Mouse (Mus musculus) activated CD4-positive, CD25-positive, alpha-beta regulatory T cell, adult 4 months (primary cell): ENCODE measurements around the gene Ifna13. TPM values are rescaled to one million over a fixed set of nuclear protein-coding genes. Genes with fewer than 3 reads are reported as not detected.

Experiments used
- ATAC-seq: one replicate; pipeline ENCODE4 v1.8.0; 2017
- polyA plus RNA-seq, 2 experiments: library from polyadenylated mRNA; unstranded; fragments of 100-300 nt; shearing (Covaris generic); gene quantifications; one replicate each; pipeline ENCODE4 v1.2.1; 2017

The Ifna13 gene
- not detected for polyA plus RNA-seq

DNA sequence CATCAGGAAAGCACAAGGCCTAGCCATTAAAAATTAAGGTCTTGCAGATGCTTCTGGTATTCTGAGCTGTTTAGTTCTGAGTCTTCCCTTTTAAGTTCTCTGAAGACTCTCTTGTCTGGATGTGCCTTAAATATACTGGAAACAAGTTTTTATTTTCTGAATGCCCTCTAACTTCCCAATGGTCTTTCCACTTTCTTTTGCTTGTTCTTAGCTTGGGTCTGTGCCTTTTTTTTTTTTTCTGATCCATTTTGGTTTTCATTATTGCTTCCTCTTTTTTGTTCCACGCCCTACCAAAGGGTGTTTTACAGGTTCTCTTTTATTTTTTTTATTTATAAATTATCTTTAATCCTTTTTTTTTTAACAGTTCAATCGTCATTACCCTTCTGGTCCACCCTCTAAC, at the start of gene Ifna13:
TSS of gene Ifna13 (minus strand) at position 101 of the 400 bp plus-strand sequence.
- no peak for ATAC-seq

DNA sequence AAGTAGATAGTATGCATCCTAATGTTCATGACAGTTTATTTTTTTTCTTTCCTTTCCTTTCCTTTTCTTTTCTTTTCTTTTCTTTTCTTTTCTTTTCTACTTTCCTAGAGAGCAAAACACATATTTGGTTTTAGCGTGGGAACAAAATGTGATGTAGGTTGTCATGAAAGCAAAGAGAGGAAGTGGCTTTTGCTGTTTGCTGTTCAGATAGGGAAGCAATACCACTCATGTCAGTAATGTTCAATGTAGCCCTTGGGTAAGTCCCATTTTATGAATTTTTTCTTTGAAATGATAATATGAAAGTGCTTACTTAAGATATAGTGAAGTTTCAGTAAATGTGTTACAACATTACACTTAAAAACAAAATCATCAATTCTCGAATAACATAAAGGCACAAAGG, 49.1 kb upstream of the Ifna13 start:
- peak; percentile 70 for ATAC-seq

DNA sequence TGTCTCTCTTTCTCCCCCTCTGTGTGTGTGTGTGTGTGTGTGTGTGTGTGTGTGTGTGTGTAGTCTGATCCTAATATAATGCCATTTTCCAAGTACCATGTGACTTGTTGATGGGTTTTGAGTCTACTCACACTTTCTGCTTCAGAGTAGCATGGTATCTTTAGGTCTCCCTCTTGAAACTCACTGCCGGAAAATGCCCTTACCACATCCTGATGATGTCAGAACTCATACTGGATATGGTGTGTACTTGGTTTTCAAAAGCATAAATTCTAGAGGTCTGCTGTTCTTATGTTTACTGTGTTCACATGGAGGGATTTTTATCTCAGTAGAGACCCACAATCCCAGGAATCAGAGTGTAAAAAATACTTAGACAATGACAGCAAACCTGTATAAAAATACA, 48.3 kb upstream of the Ifna13 start:
- peak; percentile 86 for ATAC-seq

DNA sequence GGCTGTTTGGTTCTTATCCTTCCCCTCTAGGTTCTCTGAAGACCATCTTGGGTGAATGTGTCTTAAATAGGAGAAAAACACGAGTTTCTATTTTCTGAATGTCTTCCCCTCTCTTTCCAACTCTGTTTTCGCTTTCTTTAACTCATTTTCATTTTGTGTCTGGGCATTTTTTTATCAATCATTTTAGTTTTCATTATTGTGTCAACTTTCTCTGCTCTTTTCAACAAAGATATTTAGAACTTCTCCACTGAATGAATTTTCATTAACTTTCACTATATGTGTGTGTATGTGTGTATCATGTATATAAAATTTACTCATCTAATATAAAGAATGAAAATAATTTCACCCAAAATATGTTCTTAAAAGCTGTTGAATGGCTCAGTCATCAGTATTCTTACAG, 47.0 kb upstream of the Ifna13 start, which contains the start of gene Ifnab:
TSS of gene Ifnab (minus strand) at position 101 of the 400 bp plus-strand sequence.
- ATAC-seq: no peak

DNA sequence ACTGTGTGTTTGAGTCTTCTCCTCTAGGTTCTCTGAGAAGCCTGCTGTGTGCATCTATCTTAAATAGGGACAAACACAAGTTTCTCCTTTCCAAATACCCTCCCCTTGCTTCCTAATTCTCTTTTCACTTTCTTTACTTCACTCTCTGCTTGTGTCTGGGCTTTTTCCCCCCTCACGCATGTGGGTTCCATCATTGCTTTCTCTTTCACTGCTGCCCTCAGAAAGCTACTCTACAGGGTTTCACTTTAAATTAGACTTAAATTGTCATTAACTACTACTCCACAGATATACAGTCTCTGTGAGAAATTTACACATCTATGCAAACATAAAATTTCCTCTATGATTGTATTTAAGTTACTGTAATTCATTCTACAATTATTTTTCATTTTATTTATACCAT, 39.6 kb upstream of the Ifna13 start, which contains the start of gene Ifna2:
TSS of gene Ifna2 (minus strand) at position 101 of the 400 bp plus-strand sequence.
- ATAC-seq: no peak

DNA sequence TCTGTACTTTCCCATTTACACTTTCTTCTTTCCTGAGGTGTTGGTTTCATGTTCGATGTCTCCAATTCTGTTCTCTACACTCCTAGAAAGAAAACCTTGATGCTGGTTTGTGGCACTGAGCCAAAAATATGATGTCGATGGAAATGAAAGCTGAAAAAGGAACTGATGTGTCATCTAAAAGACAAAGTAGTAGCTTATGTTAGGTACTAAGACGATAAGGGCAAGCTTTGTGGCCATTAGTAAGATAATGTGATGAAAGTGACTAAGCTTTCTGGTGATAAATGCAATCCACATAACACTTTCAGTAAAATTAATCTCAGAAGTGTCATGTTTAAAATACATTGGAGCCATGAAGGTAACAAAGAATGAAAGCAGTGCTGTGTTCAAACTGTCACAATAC, 37.1 kb upstream of the Ifna13 start:
- ATAC-seq: no peak

DNA sequence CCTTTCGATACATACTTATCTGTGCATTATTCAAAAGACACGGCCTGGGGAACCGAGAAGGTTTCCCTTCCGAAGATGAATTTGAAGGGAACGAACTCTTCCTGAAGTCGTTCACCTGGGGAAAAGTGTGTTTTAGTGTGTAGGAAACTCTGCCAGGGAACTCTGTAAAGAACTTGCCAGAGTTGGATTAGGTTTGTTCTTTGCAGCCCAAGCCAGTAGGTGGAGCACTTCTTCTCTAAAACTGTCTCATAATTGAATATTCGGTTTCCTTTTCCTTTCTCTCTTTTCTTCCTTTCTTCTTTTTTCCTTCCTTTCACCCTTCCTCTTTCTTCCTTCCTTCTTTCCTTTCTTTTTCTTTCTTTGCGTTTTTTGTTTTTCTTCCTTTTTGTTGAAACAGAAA, 36.1 kb upstream of the Ifna13 start:
- ATAC-seq: peak; percentile 57

DNA sequence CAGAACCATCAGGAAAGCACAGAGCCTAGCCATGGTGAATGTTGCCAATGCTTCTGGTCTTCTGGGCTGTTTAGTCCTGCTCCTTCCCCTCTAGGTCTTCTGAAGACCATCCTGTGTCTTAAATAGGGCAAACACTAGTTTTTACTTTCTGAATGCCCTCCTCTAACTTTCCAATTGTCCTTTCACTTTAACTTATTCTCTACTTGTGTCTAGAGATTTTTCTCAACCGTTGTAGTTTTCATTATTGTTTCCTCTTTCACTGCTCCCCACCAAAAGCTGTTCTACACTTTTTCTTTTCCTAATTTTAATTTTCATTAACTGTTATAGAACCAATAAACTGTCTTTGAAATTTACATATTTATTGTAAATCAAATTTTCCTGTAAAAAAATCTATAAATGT, 32.6 kb upstream of the Ifna13 start, which contains the start of gene Ifna16:
TSS of gene Ifna16 (minus strand) at position 101 of the 400 bp plus-strand sequence.
- no peak for ATAC-seq

DNA sequence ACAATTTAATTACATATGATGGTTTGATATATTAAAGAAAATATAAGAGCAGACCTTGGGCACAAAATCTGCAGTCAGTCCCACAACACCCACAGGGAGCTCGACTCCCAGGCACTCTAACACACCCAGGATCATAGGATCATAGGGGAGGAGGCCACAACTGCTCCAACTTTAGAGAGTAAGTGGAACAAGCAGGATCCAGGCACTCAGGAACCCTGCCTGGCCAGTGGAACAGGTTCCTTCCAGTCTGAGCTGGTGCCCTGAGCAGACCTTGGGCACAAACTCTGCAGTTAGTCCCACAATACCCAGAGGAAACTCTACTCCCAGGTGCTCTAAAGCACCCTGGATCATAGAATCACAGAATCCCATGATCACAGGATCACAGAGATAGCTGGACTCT, 11.2 kb upstream of the Ifna13 start:
- no peak for ATAC-seq

DNA sequence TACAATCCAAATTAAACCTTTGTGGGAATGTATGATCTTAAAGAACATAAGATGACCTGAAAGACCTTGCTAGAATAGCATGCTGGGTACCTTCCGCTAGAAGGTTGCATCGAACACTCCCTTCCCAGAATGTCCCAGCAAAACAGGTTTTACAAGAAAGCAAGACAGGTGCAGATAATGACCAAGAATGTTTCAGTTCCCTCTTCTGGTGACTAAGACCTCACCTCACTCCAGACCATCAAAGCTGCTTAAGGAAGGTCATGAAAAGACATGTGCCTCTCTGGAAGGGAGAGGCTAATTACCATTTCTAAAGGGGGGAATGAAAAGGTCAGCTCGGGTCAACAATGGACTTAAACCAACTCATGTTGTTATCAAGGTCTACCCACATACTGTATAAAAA, 9.4 kb upstream of the Ifna13 start:
- ATAC-seq: no peak

DNA sequence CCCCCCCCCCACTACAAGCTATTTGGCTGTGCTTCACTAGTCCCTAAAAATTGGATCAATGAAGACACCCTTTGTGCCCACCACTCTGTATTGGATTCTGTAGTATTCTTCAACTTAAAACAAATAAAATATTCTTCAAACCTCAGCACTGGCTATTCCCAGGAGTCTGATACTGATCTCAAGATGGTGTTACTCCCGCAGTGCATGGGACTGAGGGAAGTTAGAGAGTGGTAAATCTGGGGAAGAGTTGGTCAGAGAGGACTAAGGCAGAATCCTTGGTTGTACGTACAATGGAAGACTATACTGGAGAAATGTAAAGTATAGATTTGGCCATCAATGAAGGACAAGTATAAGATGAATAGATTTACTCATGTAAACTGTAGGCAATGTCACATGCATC, 1.7 kb downstream of the Ifna13 start:
- ATAC-seq: no peak

DNA sequence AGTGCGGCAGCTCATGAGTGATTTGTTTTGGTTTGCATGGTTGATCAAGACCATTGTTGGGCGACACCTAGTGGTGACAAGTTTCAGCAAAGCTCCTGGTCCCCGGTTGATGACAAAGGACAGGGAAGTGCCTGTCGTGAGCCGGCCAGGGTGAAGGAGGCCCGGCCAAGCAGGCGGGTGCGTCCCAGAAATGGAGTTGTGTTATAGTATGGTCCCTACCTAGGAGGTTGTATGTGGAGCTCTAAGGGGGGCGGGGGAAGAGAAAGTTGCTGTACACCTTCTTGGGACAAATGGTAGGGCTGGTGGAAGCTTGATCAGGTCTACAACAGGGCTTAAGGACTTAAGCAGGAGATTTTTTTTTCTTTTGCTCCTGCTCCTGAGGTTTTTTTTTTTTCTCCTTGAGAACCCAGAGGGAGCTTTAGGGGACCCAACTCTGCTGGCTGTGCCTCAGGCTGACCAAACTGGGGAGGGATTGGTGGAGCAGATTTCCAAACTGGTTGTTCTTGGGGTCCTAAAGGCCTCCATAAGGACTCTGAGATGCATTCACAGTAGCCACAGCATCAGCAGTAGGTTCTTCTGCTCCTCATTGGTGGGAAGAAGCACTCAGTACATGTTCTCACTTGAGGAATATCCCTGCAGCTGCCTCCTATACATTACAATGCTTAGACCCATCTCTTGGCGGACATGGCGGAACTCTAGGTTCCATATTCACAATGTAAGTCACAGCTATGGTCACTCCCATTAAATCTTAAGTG, 3.0 kb downstream of the Ifna13 start:
- ATAC-seq: peak; percentile 95

DNA sequence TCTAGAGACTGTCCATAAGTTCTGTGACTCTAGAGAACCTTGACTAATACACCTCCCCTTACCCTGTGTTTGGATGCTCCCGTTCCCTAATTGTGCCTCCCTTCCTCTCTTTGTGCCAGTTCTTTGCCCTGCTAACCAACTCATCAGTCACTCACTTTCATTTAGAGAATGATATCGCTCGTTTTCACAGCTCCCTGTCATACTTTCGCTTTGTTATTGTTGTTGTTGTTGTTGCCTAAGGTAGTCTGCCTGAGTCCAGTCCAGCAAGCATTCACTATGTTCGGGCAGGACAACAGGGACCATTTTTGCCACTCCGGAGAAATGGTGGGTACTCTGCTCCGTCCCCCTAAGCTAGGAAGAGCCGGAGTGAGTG, 3.6 kb downstream of the Ifna13 start:
- ATAC-seq: peak; percentile 47

DNA sequence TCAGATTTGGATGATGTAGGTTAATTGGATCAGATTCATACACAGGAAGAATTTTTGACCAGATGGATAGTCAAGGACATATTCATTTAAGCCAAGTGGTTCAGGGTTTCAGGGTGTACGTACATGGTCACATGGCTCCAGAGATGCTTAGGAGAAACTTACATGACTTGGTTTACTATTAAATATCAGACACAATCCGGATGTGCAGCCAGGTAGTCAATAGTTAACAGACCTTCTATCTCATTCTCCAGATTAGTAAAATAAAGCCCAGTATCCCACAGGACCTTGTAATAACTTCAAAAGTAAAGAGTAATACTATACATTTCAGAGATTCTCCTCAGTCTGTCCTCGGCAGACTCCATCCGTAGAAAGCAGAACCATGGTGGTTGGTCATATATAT, 9.9 kb downstream of the Ifna13 start, which contains the start of gene C87499:
TSS of gene C87499 (minus strand) at position 101 of the 400 bp plus-strand sequence.
- ATAC-seq: no peak

DNA sequence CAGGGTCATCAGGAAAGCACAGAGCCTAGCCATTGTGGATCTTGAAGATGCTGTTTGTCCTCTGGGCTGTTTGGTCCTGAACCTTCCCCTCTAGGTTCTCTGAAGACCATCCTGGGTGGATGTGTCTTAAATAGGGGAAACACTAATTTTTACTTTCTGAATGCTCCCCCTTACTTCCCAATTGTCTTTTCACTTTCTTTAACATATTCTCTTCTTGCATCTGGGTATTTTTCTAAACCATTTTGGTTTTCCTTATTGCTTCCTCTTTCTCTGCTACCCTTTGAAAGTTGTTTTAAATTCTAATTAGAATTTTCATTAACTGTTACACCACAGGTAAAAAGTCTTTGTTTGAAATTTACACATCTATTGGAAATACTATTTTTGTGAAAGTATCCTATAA, 41.0 kb downstream of the Ifna13 start, which contains the start of gene Ifna12:
TSS of gene Ifna12 (minus strand) at position 101 of the 400 bp plus-strand sequence.
- no peak for ATAC-seq

Other genes with a start within 250 kb of the Ifna13 start
- gene Hacd4, start 205.5 kb downstream of the Ifna13 start, polyA plus RNA-seq: under 1 TPM; 0.13 to 0.42 TPM
- gene Ifnb1, start 121.7 kb downstream of the Ifna13 start, polyA plus RNA-seq: not detected
- not detected for gene Ifna15, start 86.2 kb downstream of the Ifna13 start, polyA plus RNA-seq
- not detected for gene Ifna14, start 72.7 kb downstream of the Ifna13 start, polyA plus RNA-seq
- not detected for gene Ifna9, start 52.1 kb downstream of the Ifna13 start, polyA plus RNA-seq
- gene Ifna12, start 41.1 kb downstream of the Ifna13 start, polyA plus RNA-seq: not detected
- not detected for gene C87499, start 10.0 kb downstream of the Ifna13 start, polyA plus RNA-seq
- gene Ifna16, start 32.5 kb upstream of the Ifna13 start, polyA plus RNA-seq: not detected
- not detected for gene Ifna2, start 39.5 kb upstream of the Ifna13 start, polyA plus RNA-seq
- not detected for gene Ifnab, start 46.9 kb upstream of the Ifna13 start, polyA plus RNA-seq
- not detected for gene Gm26566, start 77.3 kb upstream of the Ifna13 start, polyA plus RNA-seq
- 10 to 100 TPM; 31.9 to 33.2 TPM for gene Klhl9, start 78.0 kb upstream of the Ifna13 start, polyA plus RNA-seq
- not detected for gene Gm13271, start 110.4 kb upstream of the Ifna13 start, polyA plus RNA-seq
- gene Gm13283, start 115.7 kb upstream of the Ifna13 start, polyA plus RNA-seq: under 1 TPM in 1 of 2 experiments, not detected in 1; 0.37 TPM
- gene Gm13290, start 129.4 kb upstream of the Ifna13 start, polyA plus RNA-seq: not detected
- gene Gm13289, start 132.5 kb upstream of the Ifna13 start, polyA plus RNA-seq: not detected
- not detected for gene Gm13272, start 135.4 kb upstream of the Ifna13 start, polyA plus RNA-seq
- gene Ifnz, start 137.7 kb upstream of the Ifna13 start, polyA plus RNA-seq: not detected
- not detected for gene Gm13276, start 141.2 kb upstream of the Ifna13 start, polyA plus RNA-seq
- not detected for gene Gm13277, start 144.2 kb upstream of the Ifna13 start, polyA plus RNA-seq
- not detected for gene Gm13278, start 147.1 kb upstream of the Ifna13 start, polyA plus RNA-seq
- gene Gm13275, start 150.0 kb upstream of the Ifna13 start, polyA plus RNA-seq: not detected
- gene Gm13279, start 152.9 kb upstream of the Ifna13 start, polyA plus RNA-seq: not detected
- under 1 TPM in 1 of 2 experiments, not detected in 1; 0.38 TPM for gene Gm13285, start 155.2 kb upstream of the Ifna13 start, polyA plus RNA-seq
- gene Gm13287, start 158.8 kb upstream of the Ifna13 start, polyA plus RNA-seq: not detected
- not detected for gene Gm13288, start 161.1 kb upstream of the Ifna13 start, polyA plus RNA-seq
- gene Ifna7, start 171.8 kb upstream of the Ifna13 start, polyA plus RNA-seq: not detected
- not detected for gene Ifna11, start 175.5 kb upstream of the Ifna13 start, polyA plus RNA-seq
- not detected for gene Ifna6, start 183.0 kb upstream of the Ifna13 start, polyA plus RNA-seq
- gene Ifna5, start 191.1 kb upstream of the Ifna13 start, polyA plus RNA-seq: not detected
- gene Ifna4, start 197.4 kb upstream of the Ifna13 start, polyA plus RNA-seq: not detected
- not detected for gene Ifna1, start 205.6 kb upstream of the Ifna13 start, polyA plus RNA-seq
- gene Ifne, start 235.7 kb upstream of the Ifna13 start, polyA plus RNA-seq: not detected